Mouse (Mus musculus) c-Kit-negative CD71-positive TER-119-positive erythroid progenitor cells, embryonic 14.5 days (primary cell): Measurements from ENCODE around the gene Tmem106b.

ENCODE experiments used
- DNase-seq: peaks from one replicate; pipeline ENCODE4 v3.0.0-alpha.2; 2013; ENCODE audit warnings: low read depth, low spot score

Tmem106b gene

DNA sequence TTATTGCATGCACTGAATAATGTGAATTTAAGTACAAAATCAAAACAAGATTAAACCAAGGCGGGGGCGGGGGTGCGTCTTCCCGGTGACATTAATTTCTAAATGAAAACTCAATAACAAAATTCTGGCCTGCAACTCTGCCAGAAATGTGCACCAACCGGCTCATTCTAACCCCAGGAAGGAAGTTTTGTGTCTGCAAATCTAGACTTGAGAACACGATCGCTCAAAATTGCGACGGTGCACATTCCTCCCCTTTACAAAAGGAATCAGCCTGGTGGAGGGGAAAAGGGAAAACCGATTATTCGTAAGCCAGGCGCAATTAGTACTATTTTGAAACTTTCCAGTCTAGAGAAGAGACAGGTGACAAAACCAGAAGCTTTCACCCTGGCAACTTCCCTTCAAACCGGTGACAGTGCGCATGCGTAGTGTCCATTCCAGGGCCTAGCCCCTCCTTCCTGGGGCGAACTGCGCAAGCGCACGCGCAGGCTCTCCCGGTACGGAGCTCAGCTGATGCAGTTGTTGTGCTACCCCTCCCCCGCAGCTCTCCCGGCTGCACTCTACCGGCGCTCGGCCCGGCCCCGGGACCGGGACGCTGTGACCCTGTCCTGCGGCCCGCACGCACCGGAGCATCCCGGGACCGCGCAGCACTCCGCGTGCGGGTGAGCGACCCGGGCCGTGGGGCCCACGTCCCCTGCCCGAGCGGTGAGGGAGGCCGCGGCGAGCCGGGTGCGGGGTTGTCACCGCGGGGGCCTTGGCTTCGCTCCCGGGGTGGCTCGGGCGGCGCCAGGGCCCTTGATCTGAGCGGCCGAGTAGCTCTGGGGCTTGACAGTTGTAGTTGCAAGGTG is at the start of gene Tmem106b:
TSS of gene Tmem106b (plus strand) at position 458 of the 845 bp plus-strand sequence.
- peak; percentile 90 for DNase-seq

DNA sequence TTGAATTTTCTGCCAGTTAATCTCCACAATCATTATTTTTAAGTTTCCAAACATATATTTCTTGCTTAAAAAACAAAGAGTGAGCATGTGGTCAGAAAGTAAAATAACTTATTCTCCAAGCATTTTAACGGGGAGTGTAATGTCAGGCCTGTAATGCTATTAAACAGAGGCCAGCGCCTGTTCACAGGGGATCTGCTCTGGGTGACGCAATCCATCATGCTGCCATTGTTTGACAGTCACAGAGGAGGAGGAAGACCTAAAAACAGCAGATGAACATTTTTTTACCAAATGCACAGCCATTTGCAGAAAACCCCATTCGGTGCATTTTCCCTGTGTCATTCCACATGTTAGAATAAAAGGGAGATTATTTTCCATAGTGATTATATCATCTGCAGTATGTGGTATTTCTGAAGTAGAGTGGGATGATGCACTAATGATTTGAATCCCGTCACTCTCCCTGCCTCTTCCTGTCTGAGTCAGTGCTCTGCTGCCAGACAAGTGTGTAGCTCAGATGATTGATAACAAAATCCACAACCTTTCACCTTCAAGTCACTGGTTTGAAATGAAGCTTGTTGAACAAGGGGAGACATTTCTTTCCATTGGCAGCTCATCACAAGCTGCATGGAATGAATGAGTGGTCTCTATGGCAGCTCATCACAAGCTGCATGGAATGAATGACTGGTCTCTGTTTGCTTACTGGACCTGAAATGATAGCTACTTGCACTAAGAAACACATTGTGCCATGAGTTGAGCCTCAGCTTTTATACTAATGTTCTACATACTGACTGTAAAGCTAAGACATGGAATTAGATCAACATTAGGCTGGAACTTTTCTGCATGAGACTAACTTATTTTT is 48.1 kb upstream of the Tmem106b start:
- DNase-seq, result no peak

DNA sequence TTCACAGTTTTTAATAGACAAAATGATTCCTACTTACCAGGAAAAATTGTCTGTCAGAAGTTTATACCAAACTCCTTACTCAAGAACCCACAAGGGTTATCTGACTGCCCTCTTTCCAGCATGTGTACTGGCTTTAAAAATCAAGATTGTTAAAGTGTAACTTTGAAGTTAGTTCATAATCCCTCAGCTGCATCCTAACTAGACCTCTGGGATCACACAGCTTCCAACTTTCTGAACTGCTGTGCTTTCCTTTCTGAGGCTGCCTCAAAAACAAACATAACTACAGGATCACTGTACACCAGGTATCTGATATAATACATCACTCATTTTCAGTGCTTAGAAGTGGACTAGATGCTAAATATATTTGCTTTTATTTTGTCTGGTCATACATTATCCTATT is 39.0 kb upstream of the Tmem106b start:
- DNase-seq, result no peak

DNA sequence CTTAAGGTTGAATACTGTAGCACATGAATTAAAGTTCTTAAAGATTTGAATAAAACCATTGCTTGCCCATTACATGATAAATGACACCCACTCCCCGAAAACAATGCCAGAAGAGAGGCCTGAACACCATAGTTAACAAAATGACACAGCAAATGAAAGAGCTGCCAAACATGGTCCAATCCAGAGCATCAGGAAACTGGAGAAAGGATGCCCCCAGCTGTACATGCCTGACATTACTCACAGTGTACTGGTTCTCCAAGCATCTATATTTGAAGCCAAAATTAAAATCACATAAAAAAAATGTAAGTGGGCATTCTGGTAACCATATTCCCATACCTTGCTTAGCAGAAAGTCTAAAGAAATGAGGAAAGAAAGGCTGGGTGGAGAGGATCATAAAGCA is 38.6 kb upstream of the Tmem106b start:
- DNase-seq, result no peak

DNA sequence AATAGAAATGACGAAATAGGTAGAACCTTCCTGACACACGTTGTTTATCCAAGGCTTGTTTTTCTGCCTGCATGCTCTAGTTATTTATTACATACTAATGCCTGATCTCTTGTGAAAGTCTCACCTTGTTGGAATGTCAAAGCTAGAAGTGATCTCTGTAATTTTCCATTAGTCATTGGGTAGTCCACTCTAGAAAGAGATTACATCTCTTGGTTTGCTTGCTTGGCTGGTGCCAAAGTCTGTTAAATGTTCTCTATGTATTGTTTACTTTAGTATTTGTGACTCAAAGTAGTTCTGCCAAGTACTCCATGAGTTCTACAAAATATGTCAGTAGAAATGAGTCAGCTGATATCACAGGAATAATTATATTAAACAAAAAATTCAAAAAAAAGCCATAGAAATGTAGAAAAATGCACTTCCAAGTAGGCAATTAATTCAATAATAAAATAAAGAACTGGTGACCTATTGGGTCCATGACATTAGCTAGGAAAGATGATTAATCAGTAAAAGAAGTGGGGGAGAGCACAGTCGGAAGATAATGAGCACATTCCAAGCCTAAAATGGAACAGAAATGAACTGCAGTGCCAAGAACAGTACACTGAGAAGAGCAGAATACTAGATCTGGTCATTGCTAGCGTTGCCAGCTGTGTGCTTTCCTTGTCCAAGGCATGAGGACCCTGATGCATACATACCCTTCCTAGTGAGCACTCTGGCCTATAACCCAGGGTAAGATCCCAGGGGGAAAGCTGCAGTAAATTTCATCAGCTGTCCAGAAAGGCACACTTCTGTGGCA is 17.0 kb upstream of the Tmem106b start:
- no peak for DNase-seq

DNA sequence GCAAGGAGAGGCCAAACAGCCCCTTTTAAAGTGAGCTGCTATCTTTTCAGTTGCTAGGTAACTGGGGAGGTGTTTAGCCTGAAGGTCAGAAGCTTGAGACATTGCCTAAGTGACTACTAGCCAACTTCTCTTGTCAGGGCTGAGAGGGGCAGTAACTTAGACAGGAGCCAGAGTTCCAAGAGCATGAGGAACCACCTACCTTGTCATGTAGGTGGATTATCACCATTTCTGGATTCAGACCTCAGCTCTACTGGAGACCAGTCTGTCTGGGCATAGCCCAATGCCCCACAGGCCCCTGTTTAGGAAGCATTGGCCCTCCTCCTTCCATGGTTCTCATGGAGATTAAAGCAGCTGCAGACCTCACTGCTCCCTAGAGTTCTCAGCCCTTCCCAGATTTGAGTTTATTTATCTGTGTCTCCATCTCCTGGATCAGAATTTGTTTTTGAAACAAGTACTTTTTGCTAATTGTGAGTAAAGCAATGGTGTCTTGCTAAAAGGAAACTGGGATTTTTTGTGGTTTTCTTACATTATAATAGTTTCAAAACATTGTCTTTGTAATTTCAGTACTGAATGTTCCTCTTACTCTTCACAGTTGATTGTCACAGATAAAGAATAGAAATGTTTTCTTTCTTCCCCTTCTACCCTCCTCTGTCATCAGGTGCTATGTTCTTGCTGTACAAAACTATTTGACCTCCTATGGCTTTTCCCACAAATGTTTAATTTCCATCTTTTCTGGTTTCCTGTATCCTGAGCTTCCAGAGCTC is 8.1 kb upstream of the Tmem106b start:
- no peak for DNase-seq

DNA sequence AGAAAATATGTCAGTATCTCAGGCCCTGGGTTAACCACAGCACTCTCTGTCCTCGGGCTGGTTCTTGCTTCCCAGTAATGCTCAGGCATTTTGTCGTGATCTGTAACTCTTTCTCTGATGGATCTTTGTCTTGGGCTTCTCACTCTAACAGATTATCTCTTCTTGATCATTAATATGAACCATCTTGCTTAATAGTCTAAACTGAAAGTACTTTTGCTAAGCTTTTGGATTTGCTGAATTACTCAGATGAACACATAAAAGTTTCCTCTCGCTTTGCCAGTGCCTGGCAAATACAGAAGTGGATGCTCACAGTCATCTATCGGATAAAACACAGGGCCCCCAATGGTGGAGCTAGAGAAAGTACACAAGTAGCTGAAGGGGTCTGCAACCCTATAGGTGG is 7.5 kb upstream of the Tmem106b start:
- no peak for DNase-seq

DNA sequence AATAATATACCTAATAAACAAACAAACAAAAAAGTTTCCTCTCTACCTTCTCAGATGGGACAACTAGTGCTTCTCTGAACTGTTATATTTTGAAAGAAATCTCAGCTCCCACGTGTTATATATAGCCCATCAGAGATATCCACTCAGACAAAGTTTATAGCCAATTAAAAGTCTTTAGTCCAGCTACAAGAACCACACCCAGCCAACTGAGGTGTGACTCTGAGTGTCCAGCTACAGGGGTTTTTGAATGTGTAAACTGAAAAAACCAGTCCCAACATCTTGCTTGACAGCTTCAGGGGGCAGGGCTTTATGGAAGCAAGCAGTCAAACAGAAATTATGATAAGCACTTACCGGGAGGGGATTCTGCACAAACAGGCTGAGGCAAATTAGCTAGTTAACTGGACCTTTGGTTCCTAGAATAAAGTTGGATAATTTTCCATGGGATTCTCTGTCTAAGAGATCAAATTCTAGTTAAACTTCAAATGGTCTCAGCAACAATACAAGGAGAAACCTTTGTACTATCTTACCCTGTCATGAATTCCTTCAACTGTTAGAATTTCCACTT is 6.8 kb upstream of the Tmem106b start:
- no peak for DNase-seq

DNA sequence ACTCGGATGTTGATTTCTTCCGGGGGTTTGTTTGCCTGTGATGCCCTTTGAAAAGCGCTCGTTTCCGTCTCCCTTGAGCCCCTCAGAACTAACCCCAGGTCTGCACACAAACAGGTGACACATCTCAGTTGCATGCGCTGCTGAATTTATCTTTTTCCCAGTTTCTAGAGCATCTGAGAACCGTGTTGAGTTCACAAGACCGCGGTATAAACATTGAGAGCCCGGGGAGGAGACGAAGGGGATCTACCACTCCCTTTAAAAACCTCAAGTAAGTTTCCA is 527 bp downstream of the Tmem106b start:
- DNase-seq, result no peak

DNA sequence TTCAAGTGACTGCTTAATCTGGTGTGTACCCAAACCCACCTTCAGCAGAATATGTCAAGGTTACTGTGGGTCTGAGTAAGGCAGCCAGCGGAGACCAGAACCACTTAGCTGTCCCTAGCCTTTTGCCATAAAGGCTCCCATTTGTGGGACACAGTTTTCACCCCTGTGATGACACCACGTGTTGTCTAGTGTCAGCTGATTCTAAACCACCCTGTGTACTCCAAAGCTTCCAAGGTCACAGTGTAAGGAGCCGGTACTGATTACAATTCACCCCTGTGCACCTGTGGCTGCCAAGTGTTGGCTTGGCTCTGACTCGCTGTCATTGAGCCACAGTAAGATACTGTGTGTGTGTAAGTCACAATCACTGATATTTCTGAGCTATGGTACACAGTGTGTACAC is 926 bp downstream of the Tmem106b start:
- DNase-seq, result peak; percentile 16

DNA sequence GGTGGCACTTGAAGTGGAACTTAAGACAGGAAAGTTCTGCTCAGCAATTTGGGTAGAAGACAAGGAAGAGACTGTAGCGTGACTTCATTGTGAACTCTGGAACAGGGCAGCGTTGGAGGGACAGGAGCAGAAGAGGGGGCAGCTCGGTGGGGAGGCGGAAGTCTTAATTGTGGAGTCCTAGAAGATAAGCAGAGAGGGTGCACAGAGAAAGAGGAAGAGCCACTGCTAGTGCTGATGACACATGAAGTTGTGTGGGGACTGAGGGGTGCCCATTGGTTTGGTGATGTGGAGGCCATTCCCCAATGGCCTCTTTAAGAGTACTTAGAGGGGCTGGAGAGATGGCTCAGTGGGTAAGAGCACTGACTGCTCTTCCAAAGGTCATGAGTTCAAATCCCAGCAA is 3.5 kb downstream of the Tmem106b start:
- no peak for DNase-seq

DNA sequence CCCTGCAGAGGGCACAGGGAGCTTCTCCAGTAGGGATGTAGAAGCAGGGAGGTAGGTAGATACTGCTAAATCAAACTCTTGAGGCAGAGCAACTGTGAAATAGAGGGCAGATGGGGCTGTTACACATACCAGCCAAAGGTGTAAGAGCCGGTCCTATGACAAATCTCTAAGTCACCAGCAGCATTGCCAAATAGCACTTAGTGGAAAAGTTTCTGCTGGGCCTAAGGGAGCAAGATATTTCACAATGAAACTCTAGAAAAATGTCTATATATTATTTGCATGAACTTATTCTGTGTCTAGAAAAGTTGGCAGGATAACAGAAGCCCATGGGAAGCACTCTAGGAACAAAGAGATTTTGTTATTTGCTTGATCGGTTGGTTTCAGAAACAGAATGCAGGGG is 4.3 kb downstream of the Tmem106b start:
- no peak for DNase-seq

DNA sequence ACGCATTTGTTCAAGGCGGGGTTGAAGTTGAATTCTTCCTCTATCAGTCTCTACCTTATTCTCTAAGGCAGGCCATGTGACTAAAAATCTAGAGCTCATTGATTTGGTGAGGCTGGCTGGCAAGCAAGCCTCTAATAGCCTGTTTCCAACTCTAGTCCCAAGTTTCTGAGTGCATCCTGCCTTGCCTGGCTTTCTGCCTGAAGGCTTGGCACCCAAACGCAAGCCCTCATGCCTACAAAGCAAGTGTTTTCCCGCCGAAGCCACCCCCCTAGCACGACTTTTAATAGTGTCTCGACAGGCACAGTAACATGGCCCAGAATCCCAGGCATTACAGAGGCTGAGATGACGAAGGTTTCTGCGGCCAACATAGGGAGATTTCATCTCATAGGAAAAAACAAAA is 13.3 kb downstream of the Tmem106b start:
- no peak for DNase-seq

DNA sequence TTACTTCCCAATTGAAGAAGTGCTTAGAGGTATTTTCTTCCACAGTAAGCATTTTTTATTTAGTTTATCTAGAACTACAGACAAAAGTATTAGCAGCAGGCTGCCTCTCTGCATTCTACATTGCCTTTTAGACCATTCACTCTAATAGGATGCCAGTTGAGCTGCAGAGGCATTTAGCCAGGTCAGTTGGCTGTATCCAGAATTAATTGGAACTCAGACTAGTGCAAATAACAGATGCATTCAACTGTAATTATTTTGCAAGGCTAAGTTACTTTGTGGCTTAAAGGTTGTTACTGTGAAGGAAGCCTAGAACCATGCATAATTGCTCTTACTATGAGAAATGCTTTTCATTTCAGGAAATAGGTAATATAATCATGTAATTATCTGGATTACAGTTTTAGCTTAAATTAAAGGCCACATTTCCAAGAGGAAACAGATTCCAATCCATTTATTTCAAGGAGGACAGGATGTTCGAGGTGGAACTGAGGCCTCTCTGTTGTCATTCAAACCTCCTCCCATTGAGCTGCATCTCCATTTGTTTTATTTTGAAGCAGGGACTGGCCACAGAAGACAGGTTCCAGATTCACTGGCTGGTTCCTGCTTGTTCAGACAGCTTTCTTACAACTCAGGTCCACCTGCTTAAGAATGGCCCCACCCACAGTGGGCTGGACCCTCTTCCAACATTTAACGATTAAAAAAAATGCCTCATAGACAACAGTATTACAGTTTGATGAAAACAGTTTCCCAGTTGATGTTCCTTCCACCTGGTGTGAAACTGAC is 27.3 kb downstream of the Tmem106b start:
- no peak for DNase-seq

DNA sequence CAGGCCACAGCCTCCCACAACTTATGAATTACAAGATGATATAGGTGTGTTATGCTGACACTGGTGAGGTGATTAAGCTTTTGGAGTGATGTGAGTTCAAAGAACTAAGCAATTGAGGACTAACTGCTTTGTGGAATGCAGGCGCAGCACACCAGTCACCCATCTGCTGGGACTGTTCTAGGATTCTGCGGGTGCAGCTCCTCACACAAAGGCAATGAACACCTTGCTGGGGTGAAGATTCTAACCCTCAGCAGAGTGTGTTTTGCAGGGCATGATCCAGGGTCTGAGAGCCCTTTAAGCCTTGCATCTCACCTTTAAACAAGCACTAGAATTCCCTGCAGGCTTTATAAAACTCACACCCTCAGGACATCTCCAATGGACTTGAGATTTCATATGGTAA is 30.6 kb downstream of the Tmem106b start:
- no peak for DNase-seq

DNA sequence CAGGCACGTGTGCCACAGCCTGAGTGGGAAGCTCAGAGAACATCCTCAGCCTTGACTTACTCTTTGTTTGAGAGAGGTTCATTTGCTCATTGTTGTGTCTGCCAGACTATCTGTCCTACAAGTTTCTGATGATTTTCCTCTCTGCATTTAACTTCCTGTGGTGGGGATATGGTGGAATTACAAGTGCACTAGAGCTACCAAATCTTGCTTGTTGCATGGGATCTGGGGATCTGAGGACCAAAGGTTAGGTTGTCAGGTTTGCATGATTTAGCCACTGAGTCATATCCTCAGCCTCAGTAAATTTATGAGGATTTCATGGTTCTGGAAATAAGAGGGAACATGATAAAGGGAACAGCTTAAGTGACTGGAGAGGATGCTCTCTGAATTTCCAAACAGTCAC is 39.1 kb downstream of the Tmem106b start:
- DNase-seq, result no peak

DNA sequence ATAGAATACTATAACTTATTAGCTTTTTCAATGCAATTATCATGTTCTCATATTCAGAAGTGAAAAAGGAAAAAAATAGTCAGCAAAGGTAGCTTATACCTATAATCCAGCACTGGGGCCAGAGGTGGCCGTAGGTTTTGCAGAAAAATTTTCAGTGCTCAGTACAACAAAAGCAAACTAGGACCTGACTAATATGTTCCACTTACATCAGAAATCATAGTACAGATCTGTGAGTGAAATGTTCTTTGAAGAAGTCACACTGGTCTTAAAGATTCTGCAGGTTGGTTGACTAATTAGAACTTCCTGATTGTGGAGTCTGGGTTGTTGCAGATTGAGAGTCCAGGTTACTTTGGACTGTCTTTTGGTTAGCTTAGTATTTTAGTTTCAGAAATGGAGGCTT is 67.7 kb downstream of the Tmem106b start:
- no peak for DNase-seq
